Mouse (Mus musculus): ENCODE measurements at regions not wholly inside any gene's neighbourhood (a gene's known extent, or its start where the extent isn't known, plus 50 kb on each side); places are given as distances from the start of the nearest gene placed in this dataset.

DNA sequence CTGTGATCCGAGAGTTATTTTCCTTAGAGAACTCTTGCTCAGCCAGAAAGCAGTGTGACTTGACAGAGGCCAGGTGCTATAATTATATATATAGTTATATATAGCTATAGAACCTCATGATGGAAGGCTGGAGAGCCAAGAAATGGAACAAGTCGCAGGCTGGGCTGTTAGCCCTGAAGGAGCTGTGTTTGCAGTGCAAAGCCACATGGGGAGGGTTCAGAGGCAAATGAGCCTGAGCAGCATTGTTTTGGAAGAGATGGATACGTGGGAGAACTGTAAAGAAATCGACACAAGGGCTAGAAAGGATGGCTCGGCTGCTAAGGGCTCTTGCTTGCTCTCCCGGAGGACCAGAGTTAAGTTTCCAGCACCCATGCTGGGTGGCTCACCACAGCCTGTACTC lies 95.3 kb upstream of the Syt13 start:
- in situ Hi-C loops (cut with MboI; ENCODE audit: low pct_unique_long_range_greater_than_20kb in 1 of 2, low sequenced_read_pairs in 2 of 2, unreplicated experiment in 1 of 2) = loop anchor here in 1 of 2 experiments (25.0 kb wide), 1 partner anchor 207 kb away; no protein-coding TSS in a partner anchor

DNA sequence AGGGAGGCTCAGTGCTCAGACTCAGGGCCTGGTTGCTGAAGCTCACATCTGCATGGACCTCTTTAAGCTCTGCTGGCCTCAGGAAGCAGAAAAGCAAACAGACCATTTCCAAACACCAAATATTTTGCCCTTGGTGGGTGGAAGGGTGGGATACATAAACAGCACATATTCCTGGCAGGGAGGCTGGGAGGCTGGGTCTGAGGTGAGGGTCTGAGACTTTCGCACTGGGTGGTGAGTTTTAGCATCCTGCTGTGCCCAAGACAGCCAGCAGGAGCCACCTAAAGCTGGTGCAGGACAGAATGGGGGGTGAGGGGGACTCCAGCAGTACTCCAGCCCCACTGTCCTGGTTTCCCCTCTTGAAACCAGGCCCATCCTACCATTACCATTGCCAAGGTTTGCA lies 90.6 kb upstream of the Syt13 start:
- in situ Hi-C loops (cut with MboI; ENCODE audit: low pct_unique_long_range_greater_than_20kb in 1 of 2, low sequenced_read_pairs in 2 of 2, unreplicated experiment in 1 of 2) = loop anchor here in 1 of 2 experiments (25.0 kb wide), 1 partner anchor 212 kb away; no protein-coding TSS in a partner anchor

DNA sequence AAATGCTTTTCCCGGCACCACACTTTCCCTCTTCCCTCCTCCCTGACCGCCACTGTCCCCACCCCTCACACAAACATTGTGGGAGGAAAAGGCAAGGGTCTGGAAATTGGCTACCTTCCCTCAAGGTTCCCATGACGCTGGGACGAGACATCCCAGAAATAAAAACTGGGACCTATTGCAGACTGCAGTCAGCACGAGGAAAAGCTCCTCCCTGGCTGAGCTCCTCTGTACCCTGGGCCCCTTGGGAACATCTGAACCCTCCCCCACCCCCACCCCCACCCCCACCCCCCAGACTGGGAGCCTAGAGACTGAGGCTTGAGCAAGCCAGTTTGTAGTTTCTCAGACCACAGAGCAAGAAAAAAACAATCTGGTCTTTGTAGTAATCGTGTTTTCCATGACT lies 89.5 kb upstream of the Syt13 start:
- in situ Hi-C loops (cut with MboI; ENCODE audit: low pct_unique_long_range_greater_than_20kb in 1 of 2, low sequenced_read_pairs in 2 of 2, unreplicated experiment in 1 of 2) = loop anchor here in 1 of 2 experiments (25.0 kb wide), 1 partner anchor 338 kb away; no protein-coding TSS in a partner anchor

DNA sequence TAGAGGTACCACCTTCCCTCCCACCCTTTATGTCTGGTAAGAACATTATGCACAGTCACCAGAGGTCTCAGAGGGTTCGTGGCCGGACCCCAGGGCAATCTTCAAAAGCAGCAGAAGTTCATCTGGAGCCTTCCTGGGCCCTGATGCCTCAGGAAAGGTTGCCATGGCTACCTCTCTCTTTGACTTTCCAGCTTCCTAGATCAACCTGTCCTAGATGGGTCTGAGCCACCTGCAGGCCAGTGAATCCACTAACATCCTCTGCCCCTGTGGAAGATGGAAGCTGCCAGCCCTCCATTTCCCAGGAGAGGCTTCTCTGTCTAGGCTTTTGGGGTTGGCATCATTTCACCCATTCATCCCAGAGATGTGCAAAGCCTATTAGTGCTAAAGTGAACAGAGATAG lies 84.8 kb upstream of the Syt13 start:
- in situ Hi-C loops (cut with MboI; ENCODE audit: low pct_unique_long_range_greater_than_20kb in 1 of 2, low sequenced_read_pairs in 2 of 2, unreplicated experiment in 1 of 2) = loop anchor here (10.0 to 25.0 kb wide), 3 partner anchors 215 to 343 kb away; no protein-coding TSS in a partner anchor

DNA sequence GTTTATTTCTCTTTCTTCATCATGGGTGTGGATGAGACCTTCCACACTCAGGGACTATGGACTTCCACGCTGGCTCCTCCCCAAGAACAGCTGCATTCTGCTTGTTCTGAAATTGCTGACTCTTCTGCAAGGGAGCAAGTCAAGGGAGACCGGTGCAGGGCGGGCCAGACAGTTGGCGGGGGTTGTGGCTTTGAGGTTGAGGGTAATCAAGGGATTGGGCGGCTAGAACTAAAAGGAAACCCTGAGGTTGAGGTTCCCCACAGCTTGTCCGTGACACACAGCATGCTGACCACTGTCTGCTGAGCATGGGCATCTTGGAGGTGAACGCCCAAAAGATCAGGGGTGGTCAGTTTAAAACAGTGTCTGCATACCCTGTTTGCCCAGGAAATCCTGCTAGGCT lies 83.1 kb upstream of the Syt13 start:
- in situ Hi-C loops (cut with MboI; ENCODE audit: low pct_unique_long_range_greater_than_20kb in 1 of 2, low sequenced_read_pairs in 2 of 2, unreplicated experiment in 1 of 2) = loop anchor here (10.0 to 25.0 kb wide), 3 partner anchors 217 to 344 kb away; no protein-coding TSS in a partner anchor

DNA sequence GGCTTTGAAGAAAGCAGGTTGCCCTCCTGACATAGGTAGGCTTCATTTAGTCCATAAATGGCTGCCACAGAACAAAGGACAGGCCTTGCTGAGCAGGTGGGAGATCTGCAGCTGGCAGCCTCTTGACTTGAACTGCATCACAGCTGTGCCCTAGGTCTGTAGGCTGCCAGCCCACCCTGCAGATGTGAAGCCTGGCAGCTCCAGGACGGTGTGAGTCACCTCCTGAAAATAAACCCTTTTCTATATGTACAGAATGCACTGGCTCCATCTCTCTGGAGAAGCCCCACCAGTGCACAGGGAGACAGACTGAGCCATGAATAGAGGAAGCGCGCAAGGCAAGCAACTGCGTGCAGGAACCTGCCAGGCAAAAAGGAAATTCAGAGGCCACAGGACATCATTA lies 78.7 kb upstream of the Syt13 start:
- in situ Hi-C loops (cut with MboI; ENCODE audit: low pct_unique_long_range_greater_than_20kb in 1 of 2, low sequenced_read_pairs in 2 of 2, unreplicated experiment in 1 of 2) = loop anchor here (10.0 to 25.0 kb wide), 3 partner anchors 221 to 349 kb away; no protein-coding TSS in a partner anchor

DNA sequence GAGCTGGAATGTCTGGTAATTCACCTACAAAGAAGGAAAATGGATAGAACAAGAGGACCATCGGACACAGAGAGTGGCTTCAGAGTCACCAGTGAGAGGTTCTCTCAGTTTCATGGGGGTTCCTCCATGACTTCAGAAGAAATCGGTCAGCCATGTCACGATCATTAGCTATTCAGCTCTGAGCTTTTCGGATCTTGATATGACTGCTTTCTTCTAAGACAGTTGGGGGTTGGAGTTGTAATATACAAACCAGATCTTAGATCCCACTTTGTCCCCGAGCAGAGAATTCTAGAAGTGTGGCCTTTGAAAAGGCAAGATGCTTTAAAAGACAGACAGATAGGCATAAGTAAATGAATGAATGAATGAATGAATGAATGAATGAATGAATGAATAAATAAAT lies 76.9 kb upstream of the Syt13 start:
- in situ Hi-C loops (cut with MboI; ENCODE audit: low pct_unique_long_range_greater_than_20kb in 1 of 2, low sequenced_read_pairs in 2 of 2, unreplicated experiment in 1 of 2) = loop anchor here (10.0 to 25.0 kb wide), 3 partner anchors 223 to 351 kb away; no protein-coding TSS in a partner anchor

DNA sequence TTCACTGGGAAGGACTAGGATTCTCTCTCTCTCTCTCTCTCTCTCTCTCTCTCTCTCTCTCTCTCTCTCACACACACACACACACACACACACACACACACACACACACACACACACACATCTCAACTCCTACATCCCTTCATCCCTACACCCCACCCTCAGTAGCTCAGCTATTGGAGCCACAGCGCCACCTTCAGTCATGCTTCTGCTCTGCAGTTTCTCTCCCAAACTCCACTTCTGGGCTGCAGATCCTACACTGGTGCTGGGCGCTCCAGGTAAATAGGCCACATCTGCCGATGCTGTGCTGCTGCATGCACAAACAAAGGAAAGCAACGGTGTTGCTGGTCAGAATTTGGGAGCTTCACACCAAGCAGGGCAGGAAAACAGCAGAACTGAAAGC lies 74.9 kb upstream of the Syt13 start:
- in situ Hi-C loops (cut with MboI; ENCODE audit: low pct_unique_long_range_greater_than_20kb in 1 of 2, low sequenced_read_pairs in 2 of 2, unreplicated experiment in 1 of 2) = loop anchor here in 1 of 2 experiments (25.0 kb wide), 1 partner anchor 353 kb away; no protein-coding TSS in a partner anchor

DNA sequence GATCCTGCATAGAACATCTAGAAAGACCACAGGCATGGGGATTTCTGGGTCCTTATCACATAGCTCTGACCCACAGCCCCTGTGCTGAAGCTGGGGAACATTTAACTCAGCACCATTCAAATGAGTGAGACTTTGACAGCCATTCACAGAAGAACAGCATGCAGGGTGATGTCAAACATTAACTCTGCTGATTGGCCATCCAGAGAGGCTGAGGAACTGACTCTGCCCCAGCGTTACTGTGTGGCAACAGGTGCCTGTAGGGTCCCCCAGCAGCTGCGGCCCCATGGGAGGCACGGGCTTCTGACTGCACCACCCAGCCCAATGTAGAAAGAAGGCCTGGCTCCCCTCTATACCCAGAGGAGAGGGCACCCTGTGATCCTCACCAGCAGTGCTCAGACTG lies 73.3 kb upstream of the Syt13 start:
- in situ Hi-C loops (cut with MboI; ENCODE audit: low pct_unique_long_range_greater_than_20kb in 1 of 2, low sequenced_read_pairs in 2 of 2, unreplicated experiment in 1 of 2) = loop anchor here in 1 of 2 experiments (25.0 kb wide), 1 partner anchor 354 kb away; no protein-coding TSS in a partner anchor

DNA sequence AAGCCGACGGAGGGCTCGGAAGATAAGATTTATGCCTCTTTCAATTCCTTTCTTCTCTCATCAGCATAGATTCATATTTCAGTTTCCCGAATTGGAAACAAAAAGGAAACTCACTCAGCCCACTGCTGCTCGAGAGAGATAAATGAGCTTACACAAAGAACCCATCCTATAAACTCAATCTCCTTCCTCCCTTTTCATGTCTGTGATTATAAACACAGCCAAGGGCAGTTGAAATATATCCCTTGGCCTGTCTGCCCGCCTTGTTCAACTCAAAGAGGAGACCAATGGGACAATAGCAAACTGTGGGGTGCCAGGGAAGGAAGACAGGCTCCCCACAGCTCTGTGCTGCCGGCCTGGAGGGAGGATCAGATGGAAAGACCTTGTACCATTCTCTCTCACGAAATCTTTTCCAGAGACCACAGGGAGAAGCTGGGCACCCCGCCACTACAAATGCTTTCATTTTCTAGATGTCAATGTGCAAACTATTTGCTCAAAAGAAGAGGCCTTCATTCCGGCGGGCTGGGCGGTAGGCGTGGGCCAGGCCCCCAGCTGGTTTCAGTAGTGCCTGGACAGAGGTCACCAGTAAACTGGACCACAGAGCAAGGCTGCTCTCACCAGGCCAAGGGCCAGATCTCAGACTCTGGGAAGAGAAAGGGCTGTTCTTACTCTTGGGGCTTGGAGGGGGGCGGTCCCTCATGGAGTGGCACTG lies 69.7 kb upstream of the Syt13 start:
- in situ Hi-C loops (cut with MboI; ENCODE audit: low pct_unique_long_range_greater_than_20kb in 1 of 2, low sequenced_read_pairs in 2 of 2, unreplicated experiment in 1 of 2) = loop anchor here in 1 of 2 experiments (25.0 kb wide), 1 partner anchor 358 kb away; no protein-coding TSS in a partner anchor

DNA sequence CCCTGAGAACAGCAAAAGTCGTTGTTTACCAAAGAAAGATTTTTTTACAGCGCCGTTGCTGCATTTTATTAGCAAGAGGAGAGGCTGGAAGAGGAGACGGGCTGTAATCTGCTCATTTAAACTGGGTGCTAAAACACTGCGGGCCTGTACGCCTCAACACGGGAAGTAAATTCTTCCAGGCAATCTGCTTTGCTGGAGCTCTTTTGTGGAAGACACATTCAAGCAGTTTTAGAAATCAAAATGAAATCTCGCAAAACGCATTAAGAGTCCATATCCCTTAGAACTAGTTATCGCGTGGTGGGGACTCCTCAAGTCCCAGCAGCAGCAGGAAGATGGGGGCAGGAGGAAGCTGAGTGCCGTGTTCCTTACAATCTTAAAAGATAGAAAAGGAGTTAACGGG lies 65.9 kb upstream of the Syt13 start:
- in situ Hi-C loops (cut with MboI; ENCODE audit: low pct_unique_long_range_greater_than_20kb in 1 of 2, low sequenced_read_pairs in 2 of 2, unreplicated experiment in 1 of 2) = loop anchor here in 1 of 2 experiments (25.0 kb wide), 1 partner anchor 362 kb away; no protein-coding TSS in a partner anchor

DNA sequence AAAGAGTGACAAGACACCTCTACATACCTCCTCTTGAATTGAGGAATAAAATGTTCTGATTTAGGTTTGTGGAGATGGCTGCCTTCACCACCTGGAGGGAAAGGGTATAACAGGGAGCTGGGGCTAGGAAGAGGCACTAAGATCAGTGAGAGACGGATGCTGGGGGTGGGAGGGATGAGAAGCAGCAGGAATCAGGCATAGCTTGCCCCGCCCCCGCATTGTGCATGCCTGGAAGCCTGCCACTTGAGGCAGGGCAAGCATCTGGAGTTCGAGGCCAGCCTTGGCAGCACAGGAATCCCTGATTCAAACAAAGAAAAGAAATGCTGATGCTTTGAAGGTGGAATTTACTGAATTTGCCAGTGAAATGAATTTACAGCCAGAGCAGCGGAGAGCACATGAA lies 63.6 kb upstream of the Syt13 start:
- in situ Hi-C loops (cut with MboI; ENCODE audit: low pct_unique_long_range_greater_than_20kb in 1 of 2, low sequenced_read_pairs in 2 of 2, unreplicated experiment in 1 of 2) = no loop called here

DNA sequence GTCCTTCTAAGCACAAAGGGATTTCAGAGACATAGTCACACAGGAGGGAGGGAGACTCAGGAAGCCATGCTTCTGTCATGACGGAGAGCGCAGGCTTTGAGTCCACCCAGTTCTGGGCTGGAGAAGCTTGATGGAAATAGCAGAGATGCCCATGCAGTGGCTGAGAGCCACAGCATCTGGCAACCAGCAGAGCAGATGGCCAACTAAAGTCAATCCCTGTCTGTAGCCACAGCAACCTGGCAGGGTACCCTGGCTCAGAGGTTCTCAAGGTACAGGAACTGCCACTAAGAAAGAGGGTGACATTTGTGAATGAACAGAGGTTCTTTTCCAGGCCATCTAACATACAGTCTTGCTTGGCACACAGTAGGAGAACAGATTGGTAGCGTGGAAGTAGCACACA lies 61.7 kb upstream of the Syt13 start:
- in situ Hi-C loops (cut with MboI; ENCODE audit: low pct_unique_long_range_greater_than_20kb in 1 of 2, low sequenced_read_pairs in 2 of 2, unreplicated experiment in 1 of 2) = no loop called here

DNA sequence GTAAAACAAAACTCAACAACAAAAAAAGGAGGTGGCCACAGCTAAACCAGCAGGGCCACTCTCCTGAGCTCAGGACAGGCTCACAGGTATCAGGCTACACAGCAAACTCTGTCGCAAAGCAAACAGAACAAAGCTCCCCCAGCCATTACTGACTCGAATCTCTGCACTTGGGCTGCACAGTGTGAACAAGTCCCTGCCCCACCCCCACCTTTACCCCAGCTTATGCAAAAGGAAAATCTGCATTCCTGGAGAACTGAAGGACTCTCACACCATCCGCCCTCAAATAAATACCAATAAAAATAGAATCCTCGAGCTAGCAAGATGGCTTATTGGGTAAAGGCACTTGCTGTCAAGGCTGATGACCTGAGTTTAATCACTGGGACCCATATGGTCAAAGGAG lies 60.6 kb upstream of the Syt13 start:
- in situ Hi-C loops (cut with MboI; ENCODE audit: low pct_unique_long_range_greater_than_20kb in 1 of 2, low sequenced_read_pairs in 2 of 2, unreplicated experiment in 1 of 2) = no loop called here

DNA sequence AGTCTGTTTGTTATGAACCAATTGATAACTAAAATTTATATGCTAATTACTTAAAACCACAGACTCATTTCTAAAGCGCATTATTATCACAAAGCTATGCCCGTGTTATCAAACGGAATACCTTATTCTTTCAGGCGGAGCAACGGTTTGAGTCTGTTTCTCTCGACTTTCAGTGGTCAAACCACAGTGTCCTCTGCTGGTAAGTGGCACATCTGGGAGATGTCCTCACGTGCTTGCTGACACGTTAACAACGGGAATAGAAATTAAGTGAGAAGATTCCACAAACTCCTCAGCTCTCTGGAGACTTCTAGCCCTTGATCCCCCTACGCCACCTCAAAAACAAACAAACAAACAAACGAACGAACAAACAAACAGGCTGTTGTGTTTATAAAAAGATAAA lies 58.9 kb upstream of the Syt13 start:
- in situ Hi-C loops (cut with MboI; ENCODE audit: low pct_unique_long_range_greater_than_20kb in 1 of 2, low sequenced_read_pairs in 2 of 2, unreplicated experiment in 1 of 2) = no loop called here

DNA sequence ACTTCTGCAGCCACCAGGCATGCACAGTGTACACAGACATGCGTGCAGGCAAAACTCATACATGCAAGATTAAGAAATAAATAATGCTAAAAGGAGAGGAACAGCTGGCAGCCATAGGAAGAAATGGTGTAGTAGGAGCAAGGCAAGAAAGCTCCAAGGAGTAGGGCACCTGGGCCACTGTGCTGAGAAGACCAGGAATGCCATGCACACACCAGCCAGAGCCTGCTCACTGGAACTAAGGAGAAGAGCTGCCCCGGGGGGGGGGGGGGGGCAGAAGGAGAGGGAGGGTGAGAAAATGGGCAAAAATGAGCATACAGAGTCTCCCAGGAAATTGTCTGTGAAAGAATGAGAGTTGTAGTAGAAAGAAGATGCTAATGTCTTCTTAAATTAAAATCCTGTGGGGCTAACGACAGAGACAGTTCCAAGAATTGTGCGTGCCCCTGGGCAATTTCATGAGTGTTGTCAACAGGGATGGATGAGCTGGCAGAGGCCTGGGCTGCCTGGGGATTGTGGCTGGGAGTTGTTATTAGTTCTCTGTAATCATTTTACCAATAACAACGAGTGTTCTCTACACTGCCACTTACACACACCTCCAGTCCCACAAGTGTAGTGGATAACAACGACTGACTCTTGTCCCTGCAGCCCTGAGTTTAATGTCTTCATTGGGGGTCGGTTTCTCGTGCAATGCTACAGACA lies 54.2 kb upstream of the Syt13 start:
- in situ Hi-C loops (cut with MboI; ENCODE audit: low pct_unique_long_range_greater_than_20kb in 1 of 2, low sequenced_read_pairs in 2 of 2, unreplicated experiment in 1 of 2) = no loop called here
